Mouse (Mus musculus): Measurements from ENCODE around the gene B230217C12Rik. TPM values are rescaled to one million over a fixed set of nuclear protein-coding genes. Genes with fewer than 3 reads are reported as not detected.
A peak's percentile ranks its signal among the peaks of the same experiment; 100 is the strongest.

The B230217C12Rik gene
- polyA plus RNA-seq, 1 experiment = 3.5 TPM

DNA sequence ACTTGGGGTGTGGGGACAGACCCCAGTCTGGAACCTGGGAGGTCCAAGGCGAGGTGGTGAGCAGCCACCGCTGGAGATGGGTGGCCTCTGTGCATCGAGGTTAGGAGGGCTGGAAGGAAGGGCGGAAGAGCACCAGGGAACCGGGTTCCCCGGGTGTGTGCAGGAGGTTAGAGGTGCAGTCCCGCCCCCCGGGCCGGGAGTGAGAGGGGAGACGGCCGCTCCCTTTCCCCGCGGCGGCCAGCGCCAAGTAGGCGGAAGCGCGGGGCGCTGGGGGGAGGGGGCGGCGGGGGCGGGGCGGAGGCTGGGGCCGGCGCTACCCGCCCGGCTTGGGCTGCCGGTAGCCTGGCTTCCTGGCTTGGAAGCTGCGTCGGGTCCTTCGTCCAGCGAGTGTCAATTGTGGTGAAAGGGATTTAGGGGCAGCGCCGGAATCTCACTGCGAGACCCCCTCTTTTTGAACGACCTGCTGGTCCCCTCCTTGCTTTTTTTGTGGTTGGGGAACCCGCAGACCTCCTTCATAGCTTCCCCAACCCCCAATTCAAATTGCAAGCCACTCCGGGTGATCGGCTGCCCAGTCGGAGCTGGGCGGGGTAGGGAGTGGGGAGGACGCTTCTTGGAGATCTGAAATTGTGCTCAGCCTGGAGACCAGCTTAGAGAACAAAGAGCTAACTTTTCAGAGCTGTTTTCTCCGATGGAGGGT, 40.4 kb upstream of the B230217C12Rik start:
- Histone ChIP-seq H3K4me3 (ENCODE audit: control insufficient read depth, low read depth, low read length) (peak overlapping the region; percentile 89), H3K27ac (ENCODE audit: control insufficient read depth, insufficient read depth, low read depth, low read length) (peak overlapping the region; percentile 90), H3K27me3 (ENCODE audit: control insufficient read depth, insufficient read depth, low read length) (0 out of 2 replicates have a peak, but pooled peaks cover 3% of the 10 kb centered on the region), H3K36me3 (ENCODE audit: control insufficient read depth, insufficient read depth, low read length) (no peaks in the 10 kb centered on the region), H3K4me1 (ENCODE audit: control insufficient read depth, insufficient read depth, low read length) (peaks cover 39% of the 10 kb centered on the region)
- TF ChIP-seq POLR2A (IDR thresholded peaks at IDR 0.05; ENCODE audit: control insufficient read depth, low read depth, low read length) (0 out of 2 replicates have a peak, but pooled peaks have one; percentile 11), CTCF (IDR thresholded peaks at IDR 0.05; ENCODE audit: control insufficient read depth, insufficient read depth, insufficient replicate concordance, low read depth, low read length) (no peak)

DNA sequence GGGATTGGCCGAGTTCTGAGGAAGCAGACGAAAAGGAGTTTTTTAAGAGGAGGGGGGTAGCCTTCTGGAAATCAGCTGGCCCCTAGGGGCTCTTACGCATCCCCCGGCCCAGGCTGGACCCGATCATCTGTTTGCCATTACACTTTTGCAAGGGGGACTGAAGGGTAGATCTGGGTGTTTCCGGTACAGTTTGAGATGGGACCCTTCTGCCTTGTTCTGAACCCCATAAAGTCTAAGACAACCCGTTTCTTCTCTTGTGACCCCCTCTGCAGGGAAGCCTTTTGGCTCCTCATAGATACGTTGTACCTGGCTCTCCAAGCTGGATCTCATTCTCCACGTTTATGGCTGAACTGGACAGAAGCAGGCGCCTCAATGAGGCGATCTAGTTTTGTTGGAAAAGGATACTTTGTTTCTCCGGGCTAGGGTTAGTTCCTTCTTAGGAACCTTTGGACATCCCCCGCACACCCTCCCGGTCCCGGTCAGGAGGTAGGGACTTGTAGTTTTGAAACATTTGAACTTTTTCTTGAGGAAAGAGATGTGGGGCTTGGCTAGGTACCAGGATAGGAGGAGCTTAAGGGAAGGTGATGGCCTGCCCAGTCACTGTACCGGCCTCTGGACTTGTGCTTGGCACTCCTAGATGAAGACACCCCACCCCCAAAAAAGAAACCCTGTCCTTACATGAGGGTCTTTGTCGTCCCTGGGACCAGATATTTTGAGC, 39.7 kb upstream of the B230217C12Rik start:
- TF ChIP-seq CTCF (IDR thresholded peaks at IDR 0.05; ENCODE audit: control insufficient read depth, insufficient read depth, insufficient replicate concordance, low read depth, low read length) = no peak
- no peak for TF ChIP-seq POLR2A (IDR thresholded peaks at IDR 0.05; ENCODE audit: control insufficient read depth, low read depth, low read length)
- peak overlapping the region; percentile 78 for H3K27ac ChIP-seq (ENCODE audit: control insufficient read depth, insufficient read depth, low read depth, low read length)
- no peaks in the 10 kb centered on the region for H3K36me3 ChIP-seq (ENCODE audit: control insufficient read depth, insufficient read depth, low read length)
- peaks cover 43% of the 10 kb centered on the region for H3K4me1 ChIP-seq (ENCODE audit: control insufficient read depth, insufficient read depth, low read length)
- H3K4me3 ChIP-seq (ENCODE audit: control insufficient read depth, low read depth, low read length) = peak overlapping the region; percentile 84
- 0 out of 2 replicates have a peak, but pooled peaks cover 3% of the 10 kb centered on the region for H3K27me3 ChIP-seq (ENCODE audit: control insufficient read depth, insufficient read depth, low read length)

DNA sequence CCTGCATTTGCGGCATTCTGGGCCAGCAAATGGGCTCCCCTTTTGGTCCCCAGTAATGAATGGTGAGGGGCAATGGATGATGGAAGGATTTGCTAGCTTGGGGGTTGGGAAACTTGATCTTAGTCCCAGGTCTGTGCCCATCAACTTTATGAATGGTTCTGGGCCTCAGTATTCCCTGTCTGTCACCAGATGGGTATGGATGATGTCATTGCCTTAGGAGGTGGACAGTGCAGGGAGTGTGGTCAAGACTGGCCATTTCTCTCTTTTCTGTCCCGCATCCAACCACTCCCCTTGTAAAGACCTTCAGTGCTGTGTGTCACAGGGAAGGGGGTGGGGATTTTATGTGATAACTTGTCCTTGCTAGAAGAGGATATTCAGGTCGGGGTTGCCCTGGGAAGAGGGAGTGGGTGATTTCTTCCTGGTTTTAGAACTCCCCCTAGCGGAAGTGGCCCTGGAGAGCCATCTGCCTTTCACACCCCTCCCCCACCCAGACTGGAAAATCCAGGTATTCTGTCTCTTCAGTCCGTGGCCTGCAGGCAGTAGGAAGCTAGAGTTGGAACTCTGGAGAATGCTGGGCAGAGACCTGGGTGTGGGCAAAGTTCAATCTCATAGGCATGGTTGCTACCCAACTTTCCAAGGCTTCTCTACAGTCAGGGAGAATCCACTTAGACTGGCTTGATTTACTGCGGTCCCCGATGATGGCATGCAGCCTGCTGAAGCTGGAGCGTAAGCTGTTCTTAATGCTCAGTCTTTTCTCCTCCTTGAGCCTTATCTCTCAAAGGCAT, 39.0 kb upstream of the B230217C12Rik start:
- Histone ChIP-seq H3K27me3 (ENCODE audit: control insufficient read depth, insufficient read depth, low read length) (0 out of 2 replicates have a peak, but pooled peaks cover 3% of the 10 kb centered on the region), H3K27ac (ENCODE audit: control insufficient read depth, insufficient read depth, low read depth, low read length) (no peak overlapping the region), H3K36me3 (ENCODE audit: control insufficient read depth, insufficient read depth, low read length) (no peaks in the 10 kb centered on the region), H3K4me1 (ENCODE audit: control insufficient read depth, insufficient read depth, low read length) (peaks cover 50% of the 10 kb centered on the region), H3K4me3 (ENCODE audit: control insufficient read depth, low read depth, low read length) (peak overlapping the region; percentile 9; the same call in 1 of the 2 replicates)
- TF ChIP-seq POLR2A (IDR thresholded peaks at IDR 0.05; ENCODE audit: control insufficient read depth, low read depth, low read length) (no peak), CTCF (IDR thresholded peaks at IDR 0.05; ENCODE audit: control insufficient read depth, insufficient read depth, insufficient replicate concordance, low read depth, low read length) (0 out of 2 replicates have a peak, but pooled peaks have one; percentile 5)

DNA sequence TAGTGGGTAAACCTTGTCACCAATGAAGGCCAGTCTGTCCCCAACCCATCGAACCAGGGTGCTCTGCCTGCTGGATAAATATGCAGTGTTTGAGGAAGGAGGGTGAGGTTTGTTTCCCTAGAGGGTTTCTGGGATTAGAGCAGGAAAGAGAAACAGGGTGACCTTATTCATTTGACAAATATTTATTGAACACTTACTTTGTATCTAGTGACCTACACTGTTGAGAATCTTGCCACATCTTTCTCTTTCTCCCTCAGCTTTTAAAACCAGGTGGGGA, 38.4 kb upstream of the B230217C12Rik start:
- no peak overlapping the region for H3K27ac ChIP-seq (ENCODE audit: control insufficient read depth, insufficient read depth, low read depth, low read length)
- no peaks in the 10 kb centered on the region for H3K36me3 ChIP-seq (ENCODE audit: control insufficient read depth, insufficient read depth, low read length)
- TF ChIP-seq CTCF (IDR thresholded peaks at IDR 0.05; ENCODE audit: control insufficient read depth, insufficient read depth, insufficient replicate concordance, low read depth, low read length) (no peak), POLR2A (IDR thresholded peaks at IDR 0.05; ENCODE audit: control insufficient read depth, low read depth, low read length) (no peak)
- H3K27me3 ChIP-seq (ENCODE audit: control insufficient read depth, insufficient read depth, low read length) = 0 out of 2 replicates have a peak, but pooled peaks cover 3% of the 10 kb centered on the region
- peaks cover 50% of the 10 kb centered on the region for H3K4me1 ChIP-seq (ENCODE audit: control insufficient read depth, insufficient read depth, low read length)
- H3K4me3 ChIP-seq (ENCODE audit: control insufficient read depth, low read depth, low read length) = no peak overlapping the region

- no peak for TF ChIP-seq CTCF (IDR thresholded peaks at IDR 0.05; ENCODE audit: control insufficient read depth, insufficient read depth, insufficient replicate concordance, low read depth, low read length)
- no peak for TF ChIP-seq POLR2A (IDR thresholded peaks at IDR 0.05; ENCODE audit: control insufficient read depth, low read depth, low read length)
- Histone ChIP-seq H3K27ac (ENCODE audit: control insufficient read depth, insufficient read depth, low read depth, low read length) (no peak overlapping the region), H3K4me1 (ENCODE audit: control insufficient read depth, insufficient read depth, low read length) (peaks cover 50% of the 10 kb centered on the region), H3K4me3 (ENCODE audit: control insufficient read depth, low read depth, low read length) (no peak overlapping the region), H3K36me3 (ENCODE audit: control insufficient read depth, insufficient read depth, low read length) (no peaks in the 10 kb centered on the region), H3K27me3 (ENCODE audit: control insufficient read depth, insufficient read depth, low read length) (0 out of 2 replicates have a peak, but pooled peaks cover 3% of the 10 kb centered on the region)
Measured at GRCm38 (mm10) chr11:97802495-97802894, 38.1 kb upstream of the B230217C12Rik start.

GRCm38 (mm10) chr11:97803847-97804246, 36.7 kb upstream of the B230217C12Rik start:
- no peak overlapping the region for H3K4me3 ChIP-seq (ENCODE audit: control insufficient read depth, low read depth, low read length)
- 0 out of 2 replicates have a peak, but pooled peaks cover 3% of the 10 kb centered on the region for H3K27me3 ChIP-seq (ENCODE audit: control insufficient read depth, insufficient read depth, low read length)
- peaks cover 46% of the 10 kb centered on the region for H3K4me1 ChIP-seq (ENCODE audit: control insufficient read depth, insufficient read depth, low read length)
- H3K27ac ChIP-seq (ENCODE audit: control insufficient read depth, insufficient read depth, low read depth, low read length) = no peak overlapping the region
- TF ChIP-seq CTCF (IDR thresholded peaks at IDR 0.05; ENCODE audit: control insufficient read depth, insufficient read depth, insufficient replicate concordance, low read depth, low read length) = no peak
- no peak for TF ChIP-seq POLR2A (IDR thresholded peaks at IDR 0.05; ENCODE audit: control insufficient read depth, low read depth, low read length)
- H3K36me3 ChIP-seq (ENCODE audit: control insufficient read depth, insufficient read depth, low read length) = no peaks in the 10 kb centered on the region

All from testis, adult 2 months (tissue).